Mouse (Mus musculus): ENCODE measurements around the gene Tmem132b.

DNA sequence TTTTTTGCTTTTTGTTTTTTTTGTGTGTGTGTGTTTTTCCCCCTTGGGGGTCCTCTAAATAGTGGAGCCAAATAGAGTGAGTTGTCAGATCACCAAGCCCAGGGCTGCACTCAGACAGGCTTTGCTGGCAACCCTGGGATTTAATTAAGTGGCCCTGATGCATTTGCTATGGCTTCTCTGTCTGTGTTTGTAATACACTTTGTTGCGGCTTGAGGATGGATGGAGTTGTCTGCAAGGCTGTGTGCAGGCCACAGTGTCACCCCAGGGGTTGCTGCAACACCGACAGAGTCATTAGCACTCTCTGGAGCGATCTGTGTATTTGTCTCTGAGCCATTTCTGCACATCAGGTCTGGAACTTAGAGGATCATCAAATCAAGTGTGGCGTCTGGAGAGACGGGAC is 219.9 kb downstream of the Tmem132b start:
- TF ChIP-seq MYOG (IDR thresholded peaks at IDR 0.05; ENCODE audit: control insufficient read depth in 1 of 3, insufficient read depth in 1 of 3, insufficient read length in 2 of 3, low read depth in 2 of 3) (no peak), POLR2A (IDR thresholded peaks at IDR 0.05; ENCODE audit: insufficient read length, low read depth) (no peak), MAX (IDR thresholded peaks at IDR 0.05; ENCODE audit: low read depth) (no peak), POLR2AphosphoS2 (IDR thresholded peaks at IDR 0.05; ENCODE audit: insufficient read length, low read depth) (no peak), E2F4 (IDR thresholded peaks at IDR 0.05; ENCODE audit: insufficient read depth) (no peak), MYOD1 (IDR thresholded peaks at IDR 0.05; ENCODE audit: control insufficient read depth in 1 of 3, insufficient read length in 2 of 3, low read depth in 2 of 3) (no peak), TCF12 (IDR thresholded peaks at IDR 0.05; ENCODE audit: insufficient read depth, poor library complexity, severe bottlenecking) (no peak), SRF (IDR thresholded peaks at IDR 0.05; ENCODE audit: control insufficient read depth, insufficient read length, low read depth) (no peak), USF1 (IDR thresholded peaks at IDR 0.05; ENCODE audit: low read depth) (no peak), REST (IDR thresholded peaks at IDR 0.05; ENCODE audit: insufficient read depth, insufficient read length) (no peak), CEBPB (IDR thresholded peaks at IDR 0.05; ENCODE audit: insufficient read depth, poor library complexity, severe bottlenecking) (no peak)
